Mouse (Mus musculus): Measurements from ENCODE around the gene Tcf12.

Gene Tcf12

DNA sequence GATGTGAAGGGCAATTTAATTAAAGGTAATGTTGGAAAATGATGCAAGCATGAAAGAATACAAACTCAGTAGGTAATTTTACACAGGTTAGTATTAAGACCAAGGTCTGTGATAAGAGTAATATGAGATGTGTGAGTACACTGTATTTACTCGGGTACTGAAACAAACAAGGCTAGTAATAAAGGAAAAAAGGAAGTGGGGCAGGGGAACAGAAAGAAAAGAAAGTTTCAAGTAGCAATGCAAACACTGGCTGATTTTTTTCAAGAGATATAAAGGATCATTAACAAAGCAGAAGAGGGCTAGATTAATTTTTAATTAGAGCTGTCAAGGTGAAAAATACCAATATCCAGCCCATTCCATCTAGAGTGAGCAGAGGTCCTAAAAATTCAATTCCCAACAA, 122.0 kb downstream of the Tcf12 start:
- in situ Hi-C loops (cut with MboI; ENCODE audit: unreplicated experiment in 2 of 2), result no loop called here

DNA sequence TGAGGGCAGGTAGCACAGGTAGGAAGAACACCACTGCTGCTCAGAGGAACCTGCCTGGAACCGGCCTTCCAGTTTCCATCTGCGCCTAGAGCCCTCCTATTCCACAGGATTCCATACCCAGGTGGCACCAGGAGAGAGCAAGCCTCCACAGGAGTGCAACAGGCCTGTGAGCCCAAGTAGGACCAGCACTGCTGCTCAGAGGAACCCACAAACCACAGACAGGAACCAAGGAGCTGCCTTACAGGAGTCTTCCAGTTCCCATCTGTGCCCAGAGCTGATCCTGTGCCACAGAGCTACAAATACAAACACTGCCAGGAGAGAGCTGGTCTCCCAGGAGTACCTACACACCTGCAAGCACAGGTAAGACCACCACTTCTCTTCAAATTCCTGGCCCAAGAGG, 125.0 kb downstream of the Tcf12 start:
- in situ Hi-C loops (cut with MboI; ENCODE audit: unreplicated experiment in 2 of 2), result no loop called here

DNA sequence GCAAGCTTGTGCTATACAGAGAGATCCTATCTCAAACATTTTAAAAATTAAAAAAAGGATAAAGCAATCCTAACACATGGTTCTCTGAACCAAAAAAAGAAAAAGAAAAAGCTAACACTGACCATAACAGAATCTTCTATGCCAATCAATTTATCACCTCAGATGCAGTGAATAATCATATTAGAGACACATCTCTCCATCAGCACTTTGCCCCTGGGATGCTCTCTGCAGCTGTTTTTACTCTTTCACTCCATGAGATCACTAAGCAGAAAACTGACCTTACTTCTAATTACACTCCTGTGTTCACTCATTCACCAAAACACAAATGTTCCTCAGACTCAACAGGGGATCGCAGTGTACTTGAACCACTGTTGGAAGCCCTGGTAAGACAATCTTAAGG, 128.8 kb downstream of the Tcf12 start:
- in situ Hi-C loops (cut with MboI; ENCODE audit: unreplicated experiment in 2 of 2), result no loop called here

DNA sequence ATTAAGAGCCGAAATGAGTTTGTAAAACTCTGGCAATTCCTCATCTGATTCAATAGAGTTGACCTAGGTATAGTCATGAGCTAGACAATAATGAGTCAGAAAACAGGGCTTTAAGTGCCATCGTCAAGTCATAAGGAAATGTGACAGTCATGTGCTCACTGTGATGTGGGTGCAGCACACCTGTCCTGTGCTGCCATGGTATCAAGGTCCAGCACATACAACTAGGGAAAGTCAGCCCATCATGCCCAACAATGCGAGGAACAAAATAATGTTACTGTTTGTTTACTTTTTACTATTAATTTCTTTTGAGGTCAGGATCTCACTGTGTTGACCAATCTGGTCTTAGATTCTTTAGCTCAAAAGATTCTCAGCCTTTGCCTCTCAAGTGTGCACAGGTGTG, 130.6 kb downstream of the Tcf12 start:
- in situ Hi-C loops (cut with MboI; ENCODE audit: unreplicated experiment in 2 of 2), result no loop called here

DNA sequence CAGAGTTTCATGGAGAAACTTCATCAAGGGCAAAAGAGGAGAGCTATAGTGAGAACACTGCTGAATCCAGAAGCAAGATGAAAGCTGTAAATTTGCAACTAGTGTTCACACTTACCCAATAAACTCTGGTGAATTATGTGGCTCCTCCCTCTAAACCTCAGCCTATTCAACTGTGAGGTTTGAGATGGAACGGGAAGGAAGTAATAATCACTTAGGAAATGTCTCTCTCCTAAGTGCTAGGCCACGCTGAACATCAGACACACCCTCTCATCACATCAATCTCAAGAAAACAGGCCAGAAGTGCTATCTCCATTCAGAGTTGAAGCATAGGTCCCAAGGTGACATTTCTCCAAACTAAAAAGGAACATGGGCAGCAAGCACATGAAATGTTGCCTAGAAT, 131.1 kb downstream of the Tcf12 start:
- in situ Hi-C loops (cut with MboI; ENCODE audit: unreplicated experiment in 2 of 2), result no loop called here

DNA sequence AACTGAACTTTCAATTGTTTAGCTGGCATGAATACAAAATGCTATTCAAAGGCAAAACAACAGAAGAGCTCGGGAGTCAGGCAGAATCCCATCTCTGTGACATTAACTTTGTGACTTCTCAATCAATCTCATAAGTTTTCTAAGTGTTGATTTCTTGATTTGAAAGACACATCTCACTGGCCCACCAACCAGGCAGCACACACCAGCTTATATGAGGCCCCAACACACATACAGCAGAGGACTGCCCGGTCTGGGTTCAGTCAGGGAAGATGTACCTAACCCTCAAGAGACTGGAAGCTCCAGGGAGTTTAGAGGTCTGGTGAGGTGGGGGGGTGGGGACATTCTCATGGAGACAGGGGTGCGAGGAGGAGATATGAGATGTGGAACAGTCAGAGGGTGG, 132.8 kb downstream of the Tcf12 start:
- in situ Hi-C loops (cut with MboI; ENCODE audit: unreplicated experiment in 2 of 2), result no loop called here

DNA sequence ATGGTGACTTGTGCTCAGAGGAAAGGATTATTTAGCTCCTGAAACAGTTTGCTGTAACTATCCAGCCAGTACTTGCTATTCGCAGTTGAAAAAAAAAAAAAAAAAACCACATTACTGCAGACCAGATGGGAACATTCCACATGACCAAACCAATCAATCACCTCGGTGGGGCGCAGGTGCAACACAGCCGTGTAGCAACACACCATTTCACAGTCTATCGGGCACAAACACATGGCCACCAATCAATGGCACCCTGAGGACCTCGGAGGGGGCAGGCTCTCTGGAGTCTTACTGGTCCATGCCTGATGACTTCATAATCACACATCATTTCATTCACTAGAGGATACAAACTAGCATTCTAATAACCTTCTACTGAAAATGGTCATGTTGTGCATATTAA, 135.6 kb downstream of the Tcf12 start:
- in situ Hi-C loops (cut with MboI; ENCODE audit: unreplicated experiment in 2 of 2), result no loop called here

DNA sequence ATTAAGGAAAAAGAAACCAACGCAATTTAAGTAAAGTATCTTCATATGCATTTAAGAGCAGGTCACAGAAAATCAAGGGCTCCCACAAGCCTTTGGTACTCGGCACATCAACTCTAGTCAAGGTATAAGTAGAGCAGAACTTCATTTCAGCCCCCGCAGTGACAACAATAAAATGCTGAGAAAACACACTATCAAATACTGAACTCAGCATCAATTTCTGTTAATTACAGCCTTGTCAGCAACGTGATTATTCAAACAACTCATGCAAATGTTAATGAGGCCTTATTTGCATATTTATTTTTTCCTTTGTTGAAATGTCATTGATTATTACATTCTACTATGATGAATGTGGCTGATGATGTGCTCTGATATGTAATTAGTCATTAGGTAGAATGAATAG, 136.5 kb downstream of the Tcf12 start:
- in situ Hi-C loops (cut with MboI; ENCODE audit: unreplicated experiment in 2 of 2), result no loop called here

DNA sequence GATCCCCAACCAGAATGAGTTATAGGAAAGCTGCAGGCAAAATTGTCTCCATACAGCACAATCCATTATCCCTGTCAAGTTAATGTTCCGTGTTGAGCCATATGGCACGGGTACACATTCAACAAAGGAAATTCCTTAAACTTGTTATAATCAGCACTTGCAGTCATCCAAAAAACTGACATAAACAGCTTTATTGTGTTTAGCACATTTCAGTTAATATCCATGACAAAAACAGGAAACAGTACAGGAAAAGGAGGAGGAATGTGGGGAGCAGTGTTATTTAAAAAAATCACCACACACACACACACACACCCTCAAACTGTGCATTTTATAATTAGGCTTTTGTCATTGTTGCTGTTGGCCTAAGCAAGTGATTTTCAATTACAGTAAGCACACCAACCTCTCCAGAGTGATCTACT, 137.1 kb downstream of the Tcf12 start:
- in situ Hi-C loops (cut with MboI; ENCODE audit: unreplicated experiment in 2 of 2), result loop anchor here in 1 of 2 experiments (25.0 kb wide), 2 partner anchors 337 to 438 kb away; no protein-coding TSS in a partner anchor

DNA sequence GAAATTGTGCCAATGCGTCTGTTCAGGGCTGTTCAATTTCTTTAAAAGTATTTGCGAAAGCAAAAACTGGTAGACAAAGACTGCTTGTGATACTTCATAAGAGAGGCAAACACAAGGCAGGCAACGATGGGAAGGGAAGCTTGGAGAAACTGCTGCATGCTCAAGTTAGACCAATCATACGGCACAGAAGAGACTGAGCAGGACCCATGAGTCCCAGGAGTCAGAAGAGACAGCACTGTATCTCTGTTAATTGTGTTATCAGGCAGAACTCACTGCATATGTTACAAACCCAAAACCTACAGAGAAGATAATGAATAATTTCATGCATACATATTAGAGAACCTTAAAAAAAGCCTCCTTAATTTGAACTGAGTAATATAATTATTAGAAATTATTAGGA, 147.6 kb downstream of the Tcf12 start:
- in situ Hi-C loops (cut with MboI; ENCODE audit: unreplicated experiment in 2 of 2), result loop anchor here in 1 of 2 experiments (25.0 kb wide), 2 partner anchors 327 to 448 kb away; no protein-coding TSS in a partner anchor

DNA sequence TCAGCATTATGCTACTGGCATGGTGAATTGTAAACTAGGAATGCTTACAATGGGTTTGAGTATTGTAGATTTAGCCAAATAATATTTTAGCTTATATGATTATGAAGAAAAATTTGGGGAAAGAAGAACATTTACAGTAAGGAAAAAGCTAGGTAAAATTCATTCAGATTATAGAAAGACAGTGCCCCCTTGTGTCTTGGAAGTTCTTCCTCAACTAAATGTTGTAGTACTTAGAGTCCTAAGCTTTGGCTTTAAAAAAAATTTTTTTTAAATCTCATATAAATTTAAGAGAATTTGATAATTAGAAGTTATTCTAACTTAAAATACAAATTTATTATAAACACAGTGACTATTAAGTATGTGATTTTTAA, 151.7 kb downstream of the Tcf12 start:
- in situ Hi-C loops (cut with MboI; ENCODE audit: unreplicated experiment in 2 of 2), result loop anchor here in 1 of 2 experiments (25.0 kb wide), 2 partner anchors 323 to 452 kb away; no protein-coding TSS in a partner anchor

DNA sequence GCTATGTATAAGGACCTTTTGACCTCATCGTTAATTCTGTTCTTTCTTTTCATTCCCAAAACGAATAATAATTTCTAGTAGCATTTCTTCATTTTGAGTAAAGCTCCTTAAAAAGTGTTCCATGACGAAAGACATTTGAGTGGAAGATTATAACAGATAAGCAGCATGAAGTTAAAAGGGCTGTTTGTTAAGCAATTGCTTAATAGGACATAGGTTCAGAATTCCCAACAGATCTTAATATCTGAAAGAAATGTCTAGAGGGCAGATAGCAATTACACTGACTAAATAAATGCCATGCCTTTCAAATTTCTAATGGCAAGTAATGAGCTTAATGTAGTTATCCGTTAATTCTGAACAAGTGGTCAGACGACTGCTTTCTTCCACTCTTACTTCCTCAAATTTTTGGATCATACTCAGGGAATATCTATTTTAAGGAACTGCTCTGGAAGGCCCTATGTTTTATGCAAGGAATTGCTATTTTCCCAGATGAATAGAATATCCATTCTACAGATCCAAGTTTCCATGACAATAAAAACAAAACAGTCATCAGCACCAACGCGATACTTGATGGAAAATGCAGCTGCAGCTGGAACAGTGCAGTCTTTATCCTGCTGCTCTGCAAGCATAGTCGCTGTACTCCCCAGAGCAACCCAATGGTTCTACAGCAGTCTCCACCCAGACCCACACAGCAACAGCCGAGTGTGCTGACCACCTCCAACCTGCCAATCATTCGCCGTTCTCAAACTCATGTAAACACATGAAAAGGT, 152.2 kb downstream of the Tcf12 start:
- in situ Hi-C loops (cut with MboI; ENCODE audit: unreplicated experiment in 2 of 2), result loop anchor here (10.0 to 25.0 kb wide), 7 partner anchors 65 to 453 kb away; partner anchors contain the start of gene Tcf12 (in 1 of the 2)

DNA sequence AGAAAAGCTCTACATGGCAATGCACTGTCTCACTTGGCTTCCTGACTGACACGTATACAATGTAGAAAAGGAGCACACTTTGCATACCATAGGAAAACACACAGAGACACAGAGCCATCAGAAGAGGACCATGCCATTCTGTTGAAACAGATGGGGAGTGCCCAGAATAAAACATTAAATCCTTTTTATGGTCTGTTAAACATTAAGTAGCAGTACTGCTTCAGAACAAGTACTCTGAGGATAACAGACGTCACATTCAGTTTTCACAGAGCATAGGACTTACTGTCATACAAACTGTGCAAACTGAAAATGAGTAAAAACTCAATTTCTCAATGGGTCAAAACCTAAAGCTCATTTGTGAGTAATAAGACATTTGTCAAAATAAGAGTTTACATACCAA, 158.5 kb downstream of the Tcf12 start:
- in situ Hi-C loops (cut with MboI; ENCODE audit: unreplicated experiment in 2 of 2), result loop anchor here (10.0 to 25.0 kb wide), 7 partner anchors 58 to 459 kb away; partner anchors contain the start of gene Tcf12 (in 1 of the 2)

DNA sequence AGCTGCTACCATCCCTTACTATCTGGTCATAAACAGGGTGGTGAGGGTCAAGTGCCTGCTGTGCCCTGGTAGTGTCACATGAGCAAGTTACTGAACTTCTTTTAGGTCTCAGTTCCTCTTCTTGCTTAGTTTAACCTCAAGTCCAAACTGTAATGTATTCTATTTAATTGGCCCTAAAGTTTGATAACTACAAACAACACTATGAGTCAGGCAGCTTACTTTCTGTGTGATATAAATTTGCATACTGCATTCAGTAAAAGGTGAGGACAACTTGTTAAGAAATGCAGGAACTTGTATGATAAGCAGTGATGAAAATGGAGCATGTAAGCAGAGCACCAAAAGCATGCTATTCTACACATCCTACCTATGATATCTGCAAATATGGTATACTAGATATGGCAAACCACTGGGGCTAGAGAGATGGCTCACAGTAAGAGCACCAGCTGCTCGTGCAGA, 159.0 kb downstream of the Tcf12 start:
- in situ Hi-C loops (cut with MboI; ENCODE audit: unreplicated experiment in 2 of 2), result loop anchor here (10.0 to 25.0 kb wide), 7 partner anchors 58 to 460 kb away; partner anchors contain the start of gene Tcf12 (in 1 of the 2)

DNA sequence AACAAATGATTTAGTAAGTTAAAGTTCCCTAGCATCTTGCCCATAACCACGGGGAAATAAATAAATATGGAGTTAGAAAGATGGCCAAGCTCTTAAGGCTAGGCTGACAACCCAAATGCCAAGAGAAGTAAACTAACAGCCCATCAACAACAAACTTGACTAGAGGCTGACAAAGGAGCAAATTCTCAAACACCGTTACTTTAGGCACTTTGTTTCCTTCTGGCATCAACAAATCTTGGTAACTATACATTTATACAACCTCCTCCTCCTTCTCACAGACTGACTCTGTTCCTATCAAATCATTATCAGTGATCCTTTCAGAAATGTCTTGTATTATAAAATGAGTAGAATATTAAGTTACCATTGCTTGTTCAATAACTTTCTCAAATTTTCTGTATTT, 159.7 kb downstream of the Tcf12 start:
- in situ Hi-C loops (cut with MboI; ENCODE audit: unreplicated experiment in 2 of 2), result loop anchor here (10.0 to 25.0 kb wide), 7 partner anchors 57 to 460 kb away; partner anchors contain the start of gene Tcf12 (in 1 of the 2)

DNA sequence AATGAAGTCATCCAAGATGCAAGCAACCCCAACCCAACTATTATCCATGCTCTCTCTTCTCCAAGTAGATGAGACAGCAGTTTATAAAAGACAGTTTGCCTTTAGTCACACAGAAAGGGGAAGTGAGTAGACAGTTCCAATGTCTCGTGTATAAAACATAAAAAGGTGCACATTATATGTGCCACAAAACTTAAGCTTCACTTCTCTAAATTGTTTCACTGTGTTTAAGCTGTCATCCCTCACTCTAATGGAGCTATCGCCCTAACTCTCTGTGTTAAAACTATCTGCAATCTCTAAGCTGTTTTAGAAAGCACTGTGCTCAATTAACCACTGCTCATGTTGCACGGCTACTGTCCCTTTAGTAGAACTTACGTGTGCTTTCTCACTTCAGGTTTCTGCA, 160.3 kb downstream of the Tcf12 start:
- in situ Hi-C loops (cut with MboI; ENCODE audit: unreplicated experiment in 2 of 2), result loop anchor here (10.0 to 25.0 kb wide), 7 partner anchors 57 to 461 kb away; partner anchors contain the start of gene Tcf12 (in 1 of the 2)

DNA sequence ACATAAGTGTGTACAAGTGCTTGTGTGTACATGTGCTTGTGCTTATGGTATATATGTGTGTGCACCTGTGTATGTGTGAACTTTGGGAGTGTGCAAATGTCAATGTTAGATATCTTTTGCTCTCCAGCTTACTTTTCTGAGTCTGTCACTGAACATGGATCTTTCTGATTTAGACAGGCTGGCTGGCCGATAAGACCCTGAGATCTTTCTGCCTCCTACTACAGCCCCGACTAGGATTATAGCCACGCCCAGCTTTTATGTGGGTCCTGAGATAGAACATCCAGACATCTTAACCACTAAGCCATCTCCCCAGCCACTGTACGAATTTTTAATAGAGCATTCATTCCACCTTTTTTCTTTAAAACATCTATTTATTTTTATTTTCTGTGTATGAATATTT, 166.9 kb downstream of the Tcf12 start:
- in situ Hi-C loops (cut with MboI; ENCODE audit: unreplicated experiment in 2 of 2), result no loop called here

DNA sequence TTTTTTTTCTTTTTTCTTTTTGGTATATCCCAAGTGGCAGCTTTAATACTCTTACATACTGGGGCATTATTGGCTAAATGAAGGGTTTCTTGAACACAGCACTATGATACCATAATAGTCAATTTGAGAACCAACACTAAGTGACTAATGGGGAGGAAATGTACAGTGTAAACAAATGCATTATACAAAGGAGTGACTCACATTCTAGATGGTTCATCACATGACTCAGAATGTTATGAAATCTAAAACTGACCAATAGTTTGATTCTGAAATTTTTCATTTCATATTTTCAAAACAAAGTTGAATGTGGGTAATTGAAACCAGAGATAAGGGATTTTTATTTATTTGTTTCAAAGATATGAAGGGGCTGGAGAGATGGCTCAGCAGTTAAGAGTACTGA, 169.2 kb downstream of the Tcf12 start:
- in situ Hi-C loops (cut with MboI; ENCODE audit: unreplicated experiment in 2 of 2), result no loop called here

DNA sequence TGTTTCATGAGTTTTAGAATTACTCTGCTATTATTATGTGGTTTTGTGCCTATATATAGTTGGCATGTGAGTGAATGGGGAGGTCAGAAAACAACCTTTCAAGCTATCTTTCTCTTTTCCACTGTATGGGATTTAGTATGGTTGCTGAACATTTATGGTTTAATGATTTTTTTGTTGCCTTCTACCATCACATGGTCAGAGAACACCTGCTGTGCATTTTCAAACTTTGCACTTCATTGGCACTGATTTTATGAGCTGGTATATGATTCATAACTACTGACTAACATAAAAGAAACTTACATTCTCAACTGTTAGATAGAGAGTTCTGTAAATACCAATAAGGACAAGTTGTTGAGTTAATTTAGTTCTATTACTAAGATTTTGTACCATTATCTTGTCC, 171.7 kb downstream of the Tcf12 start:
- in situ Hi-C loops (cut with MboI; ENCODE audit: unreplicated experiment in 2 of 2), result no loop called here

DNA sequence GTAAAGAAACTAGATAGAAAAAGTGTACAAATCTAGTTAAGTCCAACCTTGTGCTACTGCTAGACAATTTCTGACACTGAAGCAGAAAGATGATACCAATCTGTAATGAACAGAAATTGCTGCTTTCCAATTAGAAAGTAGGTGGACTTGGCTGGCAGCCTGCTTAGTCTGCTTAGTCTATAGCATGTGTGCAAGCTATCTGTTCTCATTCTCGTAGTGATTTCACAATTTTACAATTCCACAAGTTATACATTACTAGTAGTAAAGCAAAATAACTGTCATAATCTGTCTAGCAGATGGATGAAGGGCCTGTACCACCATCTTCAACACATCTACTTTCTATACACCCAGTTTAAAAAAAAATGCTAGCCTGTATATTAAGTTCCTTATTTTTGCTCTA, 175.5 kb downstream of the Tcf12 start:
- in situ Hi-C loops (cut with MboI; ENCODE audit: unreplicated experiment in 2 of 2), result no loop called here

DNA sequence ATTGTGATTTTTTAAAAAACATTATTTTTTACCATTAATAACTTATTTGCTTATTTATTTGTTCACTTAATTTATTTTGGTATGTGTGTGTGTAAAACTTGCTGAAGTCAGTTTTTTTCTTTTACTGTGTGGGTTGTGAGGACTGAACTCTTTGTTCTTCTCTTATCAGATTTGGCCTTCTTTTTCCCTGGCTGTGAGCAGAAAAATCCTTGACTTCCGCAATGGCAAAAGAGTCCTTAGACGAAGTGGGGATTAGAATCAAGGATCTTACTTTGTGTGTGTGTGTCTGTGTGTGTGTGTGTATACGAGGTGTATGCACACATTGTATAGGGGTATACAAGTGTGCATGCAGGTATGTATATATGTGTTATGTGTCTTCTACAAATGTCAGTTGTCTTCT, 176.8 kb downstream of the Tcf12 start:
- in situ Hi-C loops (cut with MboI; ENCODE audit: unreplicated experiment in 2 of 2), result no loop called here

DNA sequence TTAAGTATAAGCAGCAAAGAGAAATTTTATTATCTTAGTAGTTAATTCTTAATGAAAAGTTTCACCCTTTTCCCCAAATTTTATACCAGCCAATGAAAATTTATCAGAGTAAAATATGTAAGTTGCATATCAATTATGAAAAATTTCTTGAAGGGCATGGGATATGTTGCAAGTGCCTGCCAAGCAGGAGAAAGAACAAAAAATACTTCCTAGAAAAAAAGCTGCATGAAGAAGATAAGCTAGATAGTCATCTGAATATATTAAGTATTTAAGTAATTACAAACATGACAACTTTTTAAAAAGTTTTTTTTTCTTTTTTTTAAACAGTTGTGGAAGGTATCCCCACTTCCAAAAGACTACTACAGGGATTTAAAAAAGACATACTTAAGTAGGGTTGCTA, 179.7 kb downstream of the Tcf12 start:
- in situ Hi-C loops (cut with MboI; ENCODE audit: unreplicated experiment in 2 of 2), result no loop called here
